Mouse (Mus musculus): Measurements from ENCODE around the gene Trp53i11. TPM values are rescaled to one million over a fixed set of nuclear protein-coding genes. Genes with fewer than 3 reads are reported as not detected.

Trp53i11 gene
- polyA plus RNA-seq, 1 experiment = 0.65 TPM

DNA sequence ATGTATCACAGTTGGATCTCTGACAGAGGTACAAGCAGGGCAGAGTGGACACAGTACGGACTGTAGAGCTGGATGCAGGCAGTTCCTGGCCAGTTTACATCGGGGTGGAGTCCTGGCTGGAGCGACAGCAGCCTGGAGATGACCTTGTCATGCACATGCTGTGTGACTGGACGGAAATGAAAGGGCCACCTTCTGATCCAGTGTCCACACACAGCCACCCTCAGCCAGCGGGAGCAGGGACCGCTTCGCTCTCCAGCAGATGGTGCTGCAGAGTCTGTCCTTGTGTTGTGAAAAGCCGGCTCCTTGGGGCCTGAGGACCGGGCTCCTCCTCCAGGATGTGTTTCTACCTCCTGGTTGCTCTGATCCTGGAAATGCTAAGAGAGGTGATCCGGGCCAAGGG, 16.3 kb downstream of the Trp53i11 start:
- no peak overlapping the region for H3K4me2 ChIP-seq (ENCODE audit: low read depth)
- H3K36me3 ChIP-seq (ENCODE audit: control insufficient read depth, insufficient read depth) = no peaks in the 10 kb centered on the region
- no peak overlapping the region for H3K4me3 ChIP-seq
- TF ChIP-seq TCF12 (IDR thresholded peaks at IDR 0.05; ENCODE audit: insufficient read depth, poor library complexity, severe bottlenecking) (no peak), TCF3 (IDR thresholded peaks at IDR 0.05; ENCODE audit: insufficient read length, low read depth) (no peak), POLR2A (IDR thresholded peaks at IDR 0.05; ENCODE audit: insufficient read length, low read depth) (no peak), REST (IDR thresholded peaks at IDR 0.05; ENCODE audit: insufficient read depth, insufficient read length) (no peak), CEBPB (IDR thresholded peaks at IDR 0.05; ENCODE audit: insufficient read depth, poor library complexity, severe bottlenecking) (no peak), MAX (IDR thresholded peaks at IDR 0.05; ENCODE audit: low read depth) (no peak), POLR2AphosphoS2 (IDR thresholded peaks at IDR 0.05; ENCODE audit: insufficient read length, low read depth) (no peak)
- H3ac ChIP-seq (ENCODE audit: control insufficient read depth, insufficient read length) = no peak overlapping the region
- no peaks in the 10 kb centered on the region for H3K79me2 ChIP-seq (ENCODE audit: control insufficient read depth, insufficient read depth)
- H3K27me3 ChIP-seq (ENCODE audit: control insufficient read depth, insufficient read depth, insufficient read length) = peaks cover 40% of the 10 kb centered on the region

DNA sequence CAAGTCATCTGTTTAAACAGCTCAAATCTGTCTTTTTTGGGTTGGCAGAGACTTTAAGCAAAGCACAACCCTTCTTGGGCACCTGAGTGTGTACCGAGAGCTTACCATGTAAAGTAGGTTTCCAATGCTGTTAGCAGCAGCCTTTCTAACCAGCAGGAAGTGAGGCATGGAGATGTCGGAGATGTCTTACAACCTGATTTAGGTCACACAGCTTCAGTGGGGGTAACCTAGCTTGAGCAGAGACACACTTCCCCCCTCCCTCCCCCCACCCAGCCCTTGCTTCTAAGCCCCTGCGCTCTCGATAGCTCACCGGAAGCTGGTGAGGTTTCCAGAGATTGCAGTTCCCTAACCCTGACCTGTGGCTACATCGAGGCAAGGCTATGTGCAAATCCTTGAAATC, 17.2 kb downstream of the Trp53i11 start:
- Histone ChIP-seq H3K27me3 (ENCODE audit: control insufficient read depth, insufficient read depth, insufficient read length) (peaks cover 42% of the 10 kb centered on the region), H3K4me3 (no peak overlapping the region), H3K4me2 (ENCODE audit: low read depth) (no peak overlapping the region), H3ac (ENCODE audit: control insufficient read depth, insufficient read length) (no peak overlapping the region), H3K36me3 (ENCODE audit: control insufficient read depth, insufficient read depth) (no peaks in the 10 kb centered on the region), H3K79me2 (ENCODE audit: control insufficient read depth, insufficient read depth) (no peaks in the 10 kb centered on the region)
- TF ChIP-seq USF1 (IDR thresholded peaks at IDR 0.05; ENCODE audit: low read depth) = no peak

DNA sequence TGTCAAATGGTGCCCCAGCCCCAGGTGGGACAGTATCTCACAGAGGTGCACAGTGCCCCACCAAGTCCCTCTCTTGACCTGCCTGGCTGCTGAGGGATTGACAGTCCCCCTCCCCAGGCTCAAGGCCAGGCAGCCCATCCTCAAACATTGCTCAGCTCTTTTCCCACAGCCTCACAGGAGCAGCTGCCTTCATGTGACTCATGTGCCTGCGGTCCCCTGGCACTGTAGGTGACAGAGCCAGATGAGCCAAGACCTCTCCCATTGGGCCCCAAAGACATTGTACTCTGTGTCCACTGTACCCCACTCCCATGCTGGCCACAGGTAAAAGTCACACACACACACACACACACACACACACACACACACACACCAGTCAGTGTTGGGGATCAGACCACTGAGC, 18.8 kb downstream of the Trp53i11 start:
- no peaks in the 10 kb centered on the region for H3K79me2 ChIP-seq (ENCODE audit: control insufficient read depth, insufficient read depth)
- no peak overlapping the region for H3K4me3 ChIP-seq
- no peaks in the 10 kb centered on the region for H3K36me3 ChIP-seq (ENCODE audit: control insufficient read depth, insufficient read depth)
- no peak overlapping the region for H3ac ChIP-seq (ENCODE audit: control insufficient read depth, insufficient read length)
- H3K4me2 ChIP-seq (ENCODE audit: low read depth) = no peak overlapping the region
- TF ChIP-seq REST (IDR thresholded peaks at IDR 0.05; ENCODE audit: insufficient read depth, insufficient read length) (no peak), MYOD1 (IDR thresholded peaks at IDR 0.05; ENCODE audit: control insufficient read depth in 1 of 3, insufficient read length in 2 of 3, low read depth in 2 of 3) (peak in 2 of 3 experiments; percentile 16 to 33), SRF (IDR thresholded peaks at IDR 0.05; ENCODE audit: control insufficient read depth, insufficient read length, low read depth) (no peak), MYOG (IDR thresholded peaks at IDR 0.05; ENCODE audit: control insufficient read depth in 1 of 3, insufficient read depth in 1 of 3, insufficient read length in 2 of 3, low read depth in 2 of 3) (peak in 2 of 3 experiments; percentile 32 to 58)
- peaks cover 57% of the 10 kb centered on the region for H3K27me3 ChIP-seq (ENCODE audit: control insufficient read depth, insufficient read depth, insufficient read length)

DNA sequence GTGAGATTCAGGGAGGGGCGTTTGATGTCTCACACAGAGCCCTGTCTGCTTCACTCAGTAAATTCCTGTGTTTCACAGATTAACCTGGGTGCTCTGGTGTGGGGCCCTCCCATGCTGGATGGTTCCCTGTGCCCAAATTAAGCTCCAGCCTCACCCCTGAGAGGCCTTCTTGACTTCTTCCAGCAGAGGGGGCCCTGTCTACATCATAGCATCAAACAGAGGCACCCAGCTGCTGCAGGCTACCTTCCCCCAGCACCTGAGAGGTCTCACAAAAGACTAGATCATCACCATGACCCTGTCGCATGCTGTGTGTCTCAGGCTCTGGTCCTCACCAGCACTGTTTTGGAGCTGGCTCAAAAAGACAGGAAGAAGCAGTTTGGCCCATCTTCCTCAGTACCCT, 25.0 kb downstream of the Trp53i11 start:
- no peaks in the 10 kb centered on the region for H3K36me3 ChIP-seq (ENCODE audit: control insufficient read depth, insufficient read depth)
- TF ChIP-seq SRF (IDR thresholded peaks at IDR 0.05; ENCODE audit: control insufficient read depth, insufficient read length, low read depth) (no peak), MAX (IDR thresholded peaks at IDR 0.05; ENCODE audit: low read depth) (no peak), REST (IDR thresholded peaks at IDR 0.05; ENCODE audit: insufficient read depth, insufficient read length) (no peak), E2F4 (IDR thresholded peaks at IDR 0.05; ENCODE audit: insufficient read depth) (no peak), CEBPB (IDR thresholded peaks at IDR 0.05; ENCODE audit: insufficient read depth, poor library complexity, severe bottlenecking) (no peak)
- H3K4me2 ChIP-seq (ENCODE audit: low read depth) = no peak overlapping the region
- peaks cover 50% of the 10 kb centered on the region for H3K27me3 ChIP-seq (ENCODE audit: control insufficient read depth, insufficient read depth, insufficient read length)
- H3K79me2 ChIP-seq (ENCODE audit: control insufficient read depth, insufficient read depth) = no peaks in the 10 kb centered on the region
- H3K4me3 ChIP-seq = no peak overlapping the region
- no peak overlapping the region for H3ac ChIP-seq (ENCODE audit: control insufficient read depth, insufficient read length)

DNA sequence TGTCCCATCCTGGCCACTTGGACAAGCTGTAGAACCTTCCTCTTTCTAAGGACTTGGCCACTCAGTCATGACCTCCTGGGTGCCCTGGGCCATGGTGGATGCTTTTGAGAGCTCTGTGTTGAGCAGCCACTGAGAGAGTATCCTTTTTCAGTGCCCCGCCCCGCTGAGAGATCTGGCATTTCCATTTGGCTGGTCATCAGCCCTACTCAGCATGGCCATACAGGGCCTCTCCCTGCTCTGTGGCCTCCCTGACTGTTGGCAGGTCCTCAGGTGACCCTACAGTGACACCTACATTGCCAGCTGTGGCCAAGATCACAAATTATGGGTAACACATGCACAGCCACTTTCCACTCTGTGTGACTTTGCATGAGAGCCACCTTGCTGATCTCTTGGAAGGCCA, 25.5 kb downstream of the Trp53i11 start:
- no peaks in the 10 kb centered on the region for H3K79me2 ChIP-seq (ENCODE audit: control insufficient read depth, insufficient read depth)
- no peak overlapping the region for H3K4me2 ChIP-seq (ENCODE audit: low read depth)
- H3ac ChIP-seq (ENCODE audit: control insufficient read depth, insufficient read length) = no peak overlapping the region
- H3K27me3 ChIP-seq (ENCODE audit: control insufficient read depth, insufficient read depth, insufficient read length) = peaks cover 50% of the 10 kb centered on the region
- H3K4me3 ChIP-seq = no peak overlapping the region
- TF ChIP-seq CEBPB (IDR thresholded peaks at IDR 0.05; ENCODE audit: insufficient read depth, poor library complexity, severe bottlenecking) (no peak), TCF3 (IDR thresholded peaks at IDR 0.05; ENCODE audit: insufficient read length, low read depth) (no peak), E2F4 (IDR thresholded peaks at IDR 0.05; ENCODE audit: insufficient read depth) (no peak), POLR2AphosphoS2 (IDR thresholded peaks at IDR 0.05; ENCODE audit: insufficient read length, low read depth) (no peak), REST (IDR thresholded peaks at IDR 0.05; ENCODE audit: insufficient read depth, insufficient read length) (no peak)
- no peaks in the 10 kb centered on the region for H3K36me3 ChIP-seq (ENCODE audit: control insufficient read depth, insufficient read depth)

DNA sequence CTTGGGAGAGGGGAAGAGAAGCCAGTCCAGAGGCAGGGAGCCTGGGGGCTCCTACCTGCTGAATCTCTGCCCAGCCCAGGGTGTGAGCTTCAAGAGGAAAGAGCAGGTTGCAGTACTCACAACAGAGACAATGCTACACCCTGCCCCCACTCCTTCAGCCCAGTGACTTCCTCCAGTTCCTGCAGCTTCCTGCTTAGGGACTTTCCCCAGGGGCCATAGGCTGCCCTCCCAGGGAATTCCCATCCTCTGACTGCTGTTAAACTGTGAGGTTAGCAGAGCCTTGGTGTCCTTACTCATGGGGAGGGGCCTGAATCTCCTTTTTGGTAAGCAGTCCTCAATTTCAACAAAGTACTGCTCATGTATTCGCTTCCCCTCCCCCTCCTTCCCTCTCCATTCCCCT, 26.8 kb downstream of the Trp53i11 start:
- Histone ChIP-seq H3K36me3 (ENCODE audit: control insufficient read depth, insufficient read depth) (no peaks in the 10 kb centered on the region), H3K79me2 (ENCODE audit: control insufficient read depth, insufficient read depth) (no peaks in the 10 kb centered on the region), H3K27me3 (ENCODE audit: control insufficient read depth, insufficient read depth, insufficient read length) (peaks cover 57% of the 10 kb centered on the region), H3K4me3 (no peak overlapping the region), H3ac (ENCODE audit: control insufficient read depth, insufficient read length) (no peak overlapping the region), H3K4me2 (ENCODE audit: low read depth) (no peak overlapping the region)
- TF ChIP-seq TCF3 (IDR thresholded peaks at IDR 0.05; ENCODE audit: insufficient read length, low read depth) = no peak
- TF ChIP-seq E2F4 (IDR thresholded peaks at IDR 0.05; ENCODE audit: insufficient read depth) = no peak
- TF ChIP-seq SRF (IDR thresholded peaks at IDR 0.05; ENCODE audit: control insufficient read depth, insufficient read length, low read depth) = no peak
- TF ChIP-seq TCF12 (IDR thresholded peaks at IDR 0.05; ENCODE audit: insufficient read depth, poor library complexity, severe bottlenecking) = no peak
- TF ChIP-seq MAX (IDR thresholded peaks at IDR 0.05; ENCODE audit: low read depth) = no peak
- no peak for TF ChIP-seq MYOG (IDR thresholded peaks at IDR 0.05; ENCODE audit: control insufficient read depth in 1 of 3, insufficient read depth in 1 of 3, insufficient read length in 2 of 3, low read depth in 2 of 3)
- no peak for TF ChIP-seq POLR2AphosphoS2 (IDR thresholded peaks at IDR 0.05; ENCODE audit: insufficient read length, low read depth)
- no peak for TF ChIP-seq CEBPB (IDR thresholded peaks at IDR 0.05; ENCODE audit: insufficient read depth, poor library complexity, severe bottlenecking)
- no peak for TF ChIP-seq POLR2A (IDR thresholded peaks at IDR 0.05; ENCODE audit: insufficient read length, low read depth)
- no peak for TF ChIP-seq USF1 (IDR thresholded peaks at IDR 0.05; ENCODE audit: low read depth)

Measured in myocyte (in vitro differentiated cells).